Mouse (Mus musculus) liver, adult (tissue): ENCODE data around the gene Zbtb16.

Experiments used
- GATA4 ChIP-seq: IDR thresholded peaks from 2 replicates; pipeline ENCODE4 v1.6.1; 2014; ENCODE audit warnings: mild to moderate bottlenecking, low read length; ENCODE audit not compliant: insufficient replicate concordance

Zbtb16 gene

DNA sequence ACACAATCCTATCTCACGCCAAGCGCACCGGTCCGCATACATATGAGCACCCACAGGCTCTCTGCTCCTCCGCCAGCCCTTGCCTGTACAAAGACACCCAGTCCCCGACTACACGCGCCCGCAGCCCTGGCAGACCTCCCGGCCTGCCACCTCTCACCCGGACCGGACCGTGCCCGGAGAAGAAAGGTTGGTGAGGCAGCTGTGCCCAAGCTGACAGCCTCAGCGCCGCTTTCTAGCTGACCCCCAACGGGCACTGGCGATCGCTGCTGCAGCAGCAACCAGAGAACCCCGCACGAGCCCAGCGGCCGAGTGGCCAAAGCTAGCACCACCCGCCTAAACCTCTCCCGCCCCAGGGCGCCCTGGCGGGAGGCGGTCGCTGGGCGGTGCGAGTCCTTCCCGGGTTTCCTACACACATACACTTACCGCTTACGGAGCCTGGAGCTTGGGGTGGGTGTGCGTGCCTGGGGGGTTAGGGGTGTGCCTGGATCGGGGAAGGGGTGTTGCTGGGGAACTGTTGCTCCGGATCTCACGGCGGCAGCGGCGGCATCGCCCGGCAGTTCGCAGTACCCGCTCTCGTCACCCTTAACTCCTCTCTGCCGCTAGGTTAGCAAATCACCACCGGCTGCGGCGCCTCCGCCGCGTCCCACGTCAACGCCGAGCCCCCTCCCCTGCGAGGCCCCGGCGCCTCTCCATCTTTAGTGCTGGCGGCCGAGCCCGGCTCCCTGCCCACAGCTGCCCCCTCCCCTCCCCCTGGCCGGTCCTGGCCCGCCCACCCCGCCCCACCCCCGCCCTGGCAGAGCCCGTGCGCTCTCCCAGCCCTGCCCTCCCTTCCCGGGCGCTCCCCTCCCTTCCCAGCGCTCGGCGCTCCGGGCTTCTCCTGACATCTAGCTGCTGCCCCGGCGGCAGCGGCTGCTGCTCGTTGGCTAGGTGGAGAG lies at the start of gene Zbtb16:
Gene Zbtb16, minus strand, starts transcription at position 592 of the 935 bp plus-strand sequence.
- no peak for TF ChIP-seq GATA4

DNA sequence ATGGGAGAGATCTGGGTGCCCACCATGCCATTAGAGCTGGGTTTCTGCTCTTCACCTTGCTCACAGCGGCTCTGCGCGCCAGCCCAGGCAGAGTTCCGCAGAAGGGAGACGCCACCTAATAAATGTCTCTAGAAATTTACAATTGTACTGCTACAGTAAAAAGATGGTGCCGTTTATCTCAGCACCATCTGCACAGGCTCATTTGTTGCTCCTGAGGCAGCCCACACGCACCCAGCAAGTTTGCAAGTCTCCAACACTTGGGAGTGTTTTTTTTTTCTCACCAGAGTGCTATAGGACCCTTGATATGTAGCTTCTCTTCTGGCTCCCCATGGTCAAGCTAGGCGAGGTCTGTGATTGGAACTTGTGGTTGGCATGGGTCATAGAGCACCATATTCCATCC lies 36.9 kb upstream of the Zbtb16 start:
- TF ChIP-seq GATA4: no peak

DNA sequence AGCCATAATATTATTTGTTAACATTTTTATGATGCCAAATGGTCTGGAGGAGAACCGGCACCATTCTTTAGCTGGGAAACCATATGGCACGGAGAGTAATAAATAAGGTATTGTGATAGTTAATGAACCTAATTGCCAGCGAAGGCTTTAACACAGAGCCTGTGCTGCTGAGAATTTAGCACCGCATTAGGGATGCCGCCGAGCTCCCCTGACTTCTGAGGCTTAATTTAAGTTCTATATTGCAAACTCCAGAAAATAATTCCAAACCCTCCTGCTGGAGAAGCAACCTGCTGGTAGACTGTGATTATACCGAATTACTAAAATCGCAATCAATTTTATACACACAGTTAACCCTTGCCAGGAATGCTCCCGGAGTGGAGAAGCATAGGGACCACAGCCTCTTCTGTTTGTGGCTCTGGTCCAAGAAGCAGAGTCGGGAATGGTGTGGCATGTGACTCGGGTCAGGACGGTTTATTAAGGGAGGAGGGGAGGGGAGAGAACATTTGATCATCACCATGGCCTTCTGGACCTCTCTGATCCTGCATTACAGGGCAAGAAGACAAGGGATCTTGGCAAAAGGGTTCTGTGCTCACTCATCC lies 30.6 kb upstream of the Zbtb16 start:
- no peak for TF ChIP-seq GATA4

DNA sequence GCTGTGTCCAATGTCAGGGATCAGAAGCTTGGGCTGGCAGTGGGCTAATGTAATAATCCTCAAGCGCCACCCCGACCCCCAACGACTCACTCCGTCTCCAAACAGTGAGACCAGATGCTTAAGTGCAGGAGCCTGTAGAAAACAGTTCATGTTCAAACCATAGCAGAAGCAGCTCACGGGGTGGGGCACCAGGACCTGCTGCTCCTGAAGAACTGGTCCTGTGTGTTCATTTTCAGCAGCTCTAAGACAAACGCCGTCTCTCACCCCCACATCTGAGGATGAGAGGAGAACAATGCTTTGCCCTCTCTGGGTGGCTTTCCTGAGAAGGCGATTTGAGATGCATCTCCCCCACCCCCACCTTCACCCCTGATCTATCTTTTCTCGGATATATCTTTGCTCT lies 29.2 kb upstream of the Zbtb16 start:
- TF ChIP-seq GATA4: no peak

DNA sequence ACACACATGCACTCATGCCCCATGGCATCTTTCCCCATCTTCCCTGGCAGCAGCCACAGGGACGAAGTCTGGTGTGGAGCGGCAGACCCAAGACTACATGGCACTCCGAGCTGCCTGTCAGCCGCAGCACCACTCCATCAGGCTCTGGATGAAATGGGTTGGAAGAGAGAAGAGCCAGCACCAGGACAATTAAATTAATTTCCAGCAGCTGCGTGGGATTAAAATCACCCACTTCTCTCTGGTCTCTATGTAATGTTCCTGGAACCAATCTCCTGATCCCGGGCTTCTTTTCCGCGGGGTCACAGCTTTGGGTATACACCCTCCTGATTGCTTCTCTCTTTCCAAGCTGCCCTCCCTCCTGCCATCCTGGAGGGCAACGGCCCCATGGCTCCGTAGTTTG lies 25.5 kb upstream of the Zbtb16 start:
- TF ChIP-seq GATA4: no peak

DNA sequence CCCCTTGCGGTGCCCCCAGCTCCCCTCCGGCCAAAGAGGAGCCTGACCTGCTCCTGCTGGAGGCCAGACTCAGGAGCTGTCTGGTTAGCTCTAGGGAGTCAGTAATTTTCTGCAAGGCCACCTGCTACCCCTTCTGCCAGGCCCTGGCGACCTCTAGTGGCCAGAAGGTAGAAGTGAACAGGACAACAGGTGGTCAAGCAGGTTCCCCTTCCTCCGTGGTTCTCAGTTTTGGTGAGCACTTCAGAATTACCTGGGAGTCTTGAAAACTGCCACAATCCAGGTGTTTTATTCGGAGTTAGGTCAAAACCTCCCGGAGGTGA lies 24.5 kb upstream of the Zbtb16 start:
- TF ChIP-seq GATA4: no peak

DNA sequence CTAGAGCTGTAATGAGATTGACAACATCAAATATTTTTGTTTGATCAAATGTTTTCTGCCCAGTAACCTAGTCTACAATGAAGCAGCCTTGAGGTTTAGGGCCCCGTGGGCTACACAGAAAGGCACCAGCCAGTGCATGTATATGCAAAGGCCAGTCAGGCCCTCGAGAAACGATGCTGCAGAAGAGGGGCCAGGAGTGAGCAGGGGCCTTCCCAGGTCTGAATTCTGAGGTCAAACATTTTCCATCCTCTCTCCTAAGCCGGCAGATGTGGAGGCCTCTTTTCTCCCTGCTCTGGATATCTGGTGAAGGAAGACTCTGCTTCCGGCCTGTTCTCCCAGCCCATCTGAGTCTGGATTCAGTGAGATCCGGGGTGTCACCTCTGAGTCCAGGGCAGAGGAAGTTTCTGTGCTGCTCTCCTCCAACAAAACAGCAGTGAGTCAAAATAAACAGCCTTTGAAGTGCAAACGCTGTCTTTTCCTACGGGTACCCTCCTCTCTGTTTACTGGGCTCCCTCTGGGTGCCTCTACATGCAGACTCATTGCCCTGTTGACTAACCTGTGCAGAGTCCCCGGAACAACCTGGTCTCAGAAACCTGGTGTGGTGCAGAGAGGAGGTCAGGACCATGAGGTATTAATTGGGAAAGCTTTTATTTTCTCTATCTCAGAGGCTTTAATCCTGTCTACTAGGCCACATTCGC lies 24.0 kb upstream of the Zbtb16 start:
- TF ChIP-seq GATA4: no peak

DNA sequence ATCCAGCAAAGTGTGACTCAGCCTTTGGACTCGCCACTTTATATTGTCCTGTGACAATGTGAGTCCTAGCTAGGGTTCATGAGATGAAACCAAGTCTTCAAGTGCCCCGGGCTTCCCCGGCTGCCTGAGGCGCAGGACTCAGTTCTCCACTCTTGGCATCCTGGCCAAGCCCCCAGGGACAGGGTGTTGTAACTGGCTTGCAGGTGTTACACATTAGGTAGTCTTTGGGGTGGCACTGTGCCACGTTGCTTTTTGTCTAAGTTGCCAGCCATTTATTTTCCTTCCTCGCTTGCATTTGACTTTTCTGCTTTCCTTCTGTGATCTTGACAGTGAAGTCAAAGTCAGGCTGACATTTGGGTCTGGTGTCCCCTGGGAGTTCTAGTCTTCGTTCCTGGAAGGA lies 21.9 kb upstream of the Zbtb16 start:
- no peak for TF ChIP-seq GATA4

DNA sequence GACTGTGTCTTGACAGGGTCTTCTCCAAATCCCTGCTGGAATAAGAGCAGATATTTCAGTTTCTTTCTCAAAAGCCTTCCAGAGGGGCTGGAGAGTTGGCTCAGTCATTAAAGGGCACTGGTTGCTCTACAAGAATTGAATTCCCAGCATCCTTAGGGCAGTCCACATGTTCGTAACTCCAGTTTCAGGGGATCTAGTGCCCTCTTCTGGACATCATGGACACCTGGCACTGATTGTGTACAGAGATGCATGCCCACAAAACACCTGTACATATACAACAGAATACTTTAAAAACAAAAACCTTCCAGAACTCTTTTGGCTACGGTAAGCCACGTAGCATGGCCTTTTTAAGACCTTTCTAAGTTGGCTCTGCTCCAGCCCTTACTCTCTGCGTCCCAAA lies 20.2 kb upstream of the Zbtb16 start:
- TF ChIP-seq GATA4: no peak

DNA sequence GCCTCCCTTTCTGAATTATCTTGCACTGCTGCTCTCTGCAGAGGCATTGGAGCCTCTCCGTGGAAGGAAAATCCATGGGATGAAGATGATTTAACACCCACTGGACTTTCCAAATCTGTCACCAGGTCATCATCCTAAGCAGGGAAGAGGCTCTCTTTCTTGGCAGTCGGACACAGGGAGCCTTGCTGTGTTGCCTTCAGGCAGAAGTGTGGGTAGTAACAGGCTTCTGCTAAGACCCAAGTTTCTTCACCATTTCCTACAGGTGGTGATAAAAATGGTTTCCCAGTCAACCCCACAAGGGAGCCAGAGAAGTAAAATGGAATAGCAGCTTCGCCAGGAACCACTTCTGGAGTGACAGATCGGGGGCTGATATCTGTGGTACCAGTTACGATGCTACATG lies 13.5 kb upstream of the Zbtb16 start:
- no peak for TF ChIP-seq GATA4

DNA sequence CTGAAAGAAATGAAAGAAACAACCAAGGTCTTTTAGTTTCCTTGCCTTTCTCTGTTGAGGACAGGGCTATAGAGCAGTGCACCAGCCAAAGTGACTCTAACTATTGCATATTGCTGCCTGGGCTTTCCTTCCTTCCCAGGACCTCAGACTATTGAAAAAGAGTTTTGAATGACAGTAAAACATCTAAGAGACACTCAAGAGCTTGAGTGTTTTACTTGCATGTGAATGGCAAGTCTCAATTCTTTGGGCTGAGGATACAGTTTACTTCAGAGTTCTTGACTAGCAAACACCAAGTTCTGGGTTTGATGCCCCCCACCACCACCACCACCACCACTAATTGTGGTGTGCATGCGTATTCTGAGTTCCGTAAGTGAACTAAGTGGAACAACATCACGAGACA lies 3.5 kb upstream of the Zbtb16 start:
- no peak for TF ChIP-seq GATA4

DNA sequence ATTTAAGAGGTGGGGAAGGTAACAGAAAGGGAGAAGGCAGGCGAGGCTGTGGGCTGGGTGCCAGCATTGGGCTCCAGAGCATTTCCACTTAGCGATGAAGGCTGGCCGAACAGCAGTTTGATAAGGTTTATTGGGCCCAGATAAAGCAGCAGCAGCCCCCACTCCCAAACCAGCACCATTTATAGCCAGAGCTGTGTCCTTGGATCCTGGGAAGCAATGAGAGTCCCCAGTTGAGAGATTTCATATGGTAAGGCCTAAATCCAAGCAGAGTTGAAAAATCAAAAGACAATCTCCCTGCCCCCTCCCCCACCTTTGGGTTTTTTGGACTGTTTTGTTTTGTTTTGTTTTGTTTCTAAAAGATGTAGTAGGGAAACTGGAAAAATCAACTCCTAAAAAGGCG lies 2.3 kb upstream of the Zbtb16 start:
- TF ChIP-seq GATA4: no peak

DNA sequence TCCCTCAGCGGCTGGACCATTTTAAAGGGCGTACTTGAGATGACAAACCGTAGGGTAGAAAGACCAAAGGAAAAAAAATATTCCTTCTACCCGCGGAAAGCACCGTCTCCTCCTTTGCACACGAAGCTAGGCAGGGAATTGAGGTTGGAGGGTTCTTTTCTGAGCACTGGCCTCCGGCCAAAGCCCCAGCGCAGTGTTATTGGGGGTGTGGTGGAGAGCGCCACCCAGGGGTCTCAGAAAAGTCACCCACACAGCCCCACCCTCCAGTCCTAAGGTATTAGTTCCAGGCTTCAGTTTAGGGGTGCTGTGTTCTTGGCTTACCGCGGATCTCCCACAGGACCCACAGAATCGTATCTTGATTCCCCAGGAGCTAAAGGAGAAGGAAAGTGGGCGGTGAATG lies 1.2 kb upstream of the Zbtb16 start:
- no peak for TF ChIP-seq GATA4

DNA sequence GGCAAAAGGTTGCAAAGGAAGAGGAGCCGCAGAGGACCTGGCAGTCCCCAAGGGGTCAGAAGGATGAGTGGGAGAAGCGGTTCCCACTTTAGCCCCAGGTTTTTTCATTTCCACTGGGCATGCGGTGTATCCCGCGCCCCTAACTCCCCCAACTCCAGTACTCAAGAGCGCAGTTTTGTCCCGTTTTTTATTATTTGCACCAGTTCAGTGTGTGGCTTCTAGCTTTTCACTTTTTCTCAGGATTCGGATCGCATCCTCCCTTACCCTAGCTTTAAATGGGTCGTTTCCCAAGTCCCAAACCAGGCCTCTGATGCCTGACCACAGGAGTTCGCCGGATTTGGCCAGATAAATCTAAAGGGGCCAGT lies 526 bp upstream of the Zbtb16 start:
- no peak for TF ChIP-seq GATA4

DNA sequence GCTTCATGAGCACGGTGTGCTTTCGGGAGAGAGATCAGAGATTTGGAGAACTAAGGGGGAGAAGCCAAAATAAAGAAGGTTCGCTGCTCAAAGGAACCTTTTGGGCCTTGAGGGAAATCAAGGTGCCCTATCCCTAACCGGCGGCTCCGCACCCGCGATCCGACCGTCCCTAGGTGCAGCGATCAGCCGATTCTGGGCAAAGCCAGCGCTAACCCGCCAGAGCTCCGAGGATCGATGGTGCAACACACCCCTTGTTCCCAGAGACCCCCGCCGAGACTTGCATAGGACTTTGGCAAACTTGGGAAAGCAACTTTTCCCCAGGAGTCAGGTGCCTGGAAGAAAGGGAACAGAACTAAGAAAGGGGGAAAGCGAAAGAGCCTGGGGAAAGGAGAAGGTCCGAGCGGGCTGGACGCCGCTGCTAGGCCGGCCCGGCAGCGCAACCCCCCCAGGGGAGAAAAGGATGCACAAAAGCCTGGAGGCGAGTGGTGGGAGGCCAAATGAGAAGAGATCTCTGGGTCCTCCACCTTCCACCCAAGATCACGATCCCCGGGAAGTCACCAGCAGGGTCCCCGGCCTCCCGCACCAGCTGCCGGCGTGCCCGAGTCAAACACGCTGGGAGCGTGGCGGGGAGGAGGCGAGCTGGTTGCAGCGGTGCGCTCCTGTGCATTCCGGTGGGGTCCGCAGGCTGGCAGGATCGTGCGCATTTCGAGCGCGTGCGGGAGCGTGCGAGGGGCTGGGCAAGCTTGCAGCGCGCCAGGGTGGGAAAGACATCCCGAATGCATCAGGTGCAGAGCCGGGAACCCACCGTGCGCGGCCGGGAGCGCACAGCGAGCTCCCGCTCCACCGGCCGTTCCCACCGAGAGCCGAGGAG lies 1.2 kb downstream of the Zbtb16 start:
- TF ChIP-seq GATA4: no peak
